Mouse (Mus musculus) spleen, postnatal 10 days (tissue): ENCODE measurements around the gene Cnnm4.
A peak's percentile ranks its signal among the peaks of the same experiment; 100 is the strongest.

ENCODE experiments used
- DNase-seq, 2 experiments: peaks; one replicate each; pipeline ENCODE4 v3.0.0; 2021 to 2022; ENCODE audit warnings: low spot score in 2 of 2

The Cnnm4 gene

GRCm38 (mm10) chr1:36473211-36473780, 1.9 kb downstream of the Cnnm4 start:
- DNase-seq, result no peak

GRCm38 (mm10) chr1:36474646-36475045, 3.2 kb downstream of the Cnnm4 start:
- DNase-seq, result no peak

- DNase-seq, result no peak
Observed at GRCm38 (mm10) chr1:36475480-36476110, 4.2 kb downstream of the Cnnm4 start.

GRCm38 (mm10) chr1:36476426-36476825, 5.0 kb downstream of the Cnnm4 start:
- no peak for DNase-seq

- no peak for DNase-seq
Observed at GRCm38 (mm10) chr1:36478343-36478795, 6.9 kb downstream of the Cnnm4 start.

- no peak for DNase-seq
Observed at GRCm38 (mm10) chr1:36479903-36480899, 8.8 kb downstream of the Cnnm4 start.

GRCm38 (mm10) chr1:36483825-36484224, 12.4 kb downstream of the Cnnm4 start:
- DNase-seq, result no peak

GRCm38 (mm10) chr1:36485080-36485479, 13.7 kb downstream of the Cnnm4 start:
- no peak for DNase-seq

GRCm38 (mm10) chr1:36487111-36487510, 15.7 kb downstream of the Cnnm4 start:
- no peak for DNase-seq

- no peak for DNase-seq
Observed at GRCm38 (mm10) chr1:36489661-36490060, 18.2 kb downstream of the Cnnm4 start.

GRCm38 (mm10) chr1:36492416-36493139, 21.2 kb downstream of the Cnnm4 start:
- no peak for DNase-seq

GRCm38 (mm10) chr1:36493299-36493698, 21.9 kb downstream of the Cnnm4 start:
- DNase-seq, result no peak

GRCm38 (mm10) chr1:36496719-36497118, 25.3 kb downstream of the Cnnm4 start:
- DNase-seq, result no peak

GRCm38 (mm10) chr1:36497312-36497711, 25.9 kb downstream of the Cnnm4 start:
- no peak for DNase-seq

- peak; percentile 76 to 85 for DNase-seq
Observed at GRCm38 (mm10) chr1:36501261-36501660, 29.8 kb downstream of the Cnnm4 start.

- DNase-seq, result no peak
Observed at GRCm38 (mm10) chr1:36508238-36508637, 36.8 kb downstream of the Cnnm4 start.

- DNase-seq, result peak; percentile 99 to 100
Observed at GRCm38 (mm10) chr1:36511289-36512021, 40.0 kb downstream of the Cnnm4 start, which contains the start of gene Cnnm3. Gene Cnnm3 (plus strand): TSS chr1:36511867.

- peak; percentile 56 to 61 for DNase-seq
Observed at GRCm38 (mm10) chr1:36512089-36512965, 40.9 kb downstream of the Cnnm4 start.

GRCm38 (mm10) chr1:36512966-36513280, 41.5 kb downstream of the Cnnm4 start:
- no peak for DNase-seq

GRCm38 (mm10) chr1:36513310-36513709, 41.9 kb downstream of the Cnnm4 start:
- DNase-seq, result no peak
